Mouse (Mus musculus) testis, postnatal 14 days (tissue): ENCODE results near the gene Mia.

Experiments used
- DNase-seq: peaks from one replicate; pipeline ENCODE4 v3.0.0; 2021; ENCODE audit warnings: low spot score

Gene Mia

DNA sequence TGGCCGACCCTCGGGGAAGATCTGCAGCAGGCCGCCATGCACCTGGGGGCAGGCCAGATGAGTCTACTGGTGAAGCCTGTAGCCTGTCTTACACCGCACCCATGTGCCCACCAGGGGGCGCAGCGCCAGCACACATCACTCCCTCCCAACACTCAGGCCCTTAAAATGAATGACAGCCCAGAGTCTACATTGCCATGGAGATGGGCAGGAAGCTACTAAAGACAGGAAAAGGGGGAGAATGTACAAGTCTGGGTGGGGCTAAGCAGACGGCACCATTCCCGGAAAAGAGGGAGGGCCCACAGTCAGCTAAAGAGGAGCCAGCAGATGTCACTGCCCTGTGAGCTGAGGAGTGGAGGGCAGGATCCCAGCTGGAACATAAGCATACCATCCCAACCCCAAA lies 21.1 kb downstream of the Mia start:
- DNase-seq = peak; percentile 68

DNA sequence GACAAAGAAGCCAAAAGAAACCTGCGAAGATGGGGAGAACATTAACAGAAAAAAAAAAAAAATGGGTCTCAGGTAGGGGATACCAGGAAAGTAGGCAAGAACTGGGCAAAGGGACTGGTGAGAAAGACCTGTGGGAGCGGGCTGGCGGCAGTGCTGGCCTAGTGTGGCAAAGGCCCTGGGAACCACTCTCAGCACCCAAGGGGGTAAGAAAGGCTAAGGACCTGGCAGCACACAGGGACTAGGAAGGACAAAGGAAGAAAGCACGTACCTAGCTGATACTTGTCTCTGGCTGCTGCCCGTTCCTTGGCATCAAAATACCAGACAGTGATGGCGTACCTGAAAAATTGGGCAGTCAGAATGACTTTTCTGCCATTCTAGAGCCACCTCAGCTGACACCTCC lies 21.7 kb downstream of the Mia start:
- DNase-seq = no peak

DNA sequence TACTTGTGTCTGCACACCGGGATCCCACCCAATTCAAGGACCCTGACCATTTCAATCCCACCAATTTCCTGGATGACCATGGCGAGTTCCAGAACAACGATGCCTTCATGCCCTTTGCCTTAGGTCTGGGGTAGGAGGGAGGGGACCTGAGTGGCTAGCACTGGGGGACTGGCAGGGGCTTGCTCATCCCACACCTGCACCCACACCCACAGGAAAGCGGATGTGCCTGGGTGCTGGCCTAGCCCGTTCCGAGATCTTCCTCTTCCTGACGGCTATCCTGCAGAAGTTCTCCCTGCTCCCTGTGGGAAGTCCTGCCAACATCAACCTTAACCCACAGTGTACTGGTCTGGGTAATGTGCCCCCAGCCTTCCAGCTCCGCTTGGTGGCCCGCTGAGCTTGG lies 22.8 kb downstream of the Mia start:
- no peak for DNase-seq

DNA sequence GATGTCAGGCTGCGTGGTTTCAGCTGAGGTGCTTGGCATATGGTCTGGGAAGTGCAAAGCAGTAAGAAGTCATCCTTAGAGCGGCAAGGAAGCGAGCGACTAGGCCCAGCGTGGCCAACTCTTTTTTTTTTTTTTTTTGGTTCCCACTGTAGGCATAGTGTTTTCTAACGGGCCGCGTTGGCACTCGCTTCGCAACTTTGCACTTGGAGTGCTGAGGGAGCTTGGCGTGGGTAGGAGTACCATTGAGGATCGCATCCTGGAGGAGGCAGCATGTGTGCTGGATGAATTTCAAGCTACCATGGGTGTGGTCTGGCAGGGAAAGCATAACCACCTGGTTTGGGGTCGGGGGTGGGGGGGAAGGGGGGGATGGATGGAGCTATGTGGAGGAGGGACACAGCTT lies 25.0 kb downstream of the Mia start:
- DNase-seq = no peak

DNA sequence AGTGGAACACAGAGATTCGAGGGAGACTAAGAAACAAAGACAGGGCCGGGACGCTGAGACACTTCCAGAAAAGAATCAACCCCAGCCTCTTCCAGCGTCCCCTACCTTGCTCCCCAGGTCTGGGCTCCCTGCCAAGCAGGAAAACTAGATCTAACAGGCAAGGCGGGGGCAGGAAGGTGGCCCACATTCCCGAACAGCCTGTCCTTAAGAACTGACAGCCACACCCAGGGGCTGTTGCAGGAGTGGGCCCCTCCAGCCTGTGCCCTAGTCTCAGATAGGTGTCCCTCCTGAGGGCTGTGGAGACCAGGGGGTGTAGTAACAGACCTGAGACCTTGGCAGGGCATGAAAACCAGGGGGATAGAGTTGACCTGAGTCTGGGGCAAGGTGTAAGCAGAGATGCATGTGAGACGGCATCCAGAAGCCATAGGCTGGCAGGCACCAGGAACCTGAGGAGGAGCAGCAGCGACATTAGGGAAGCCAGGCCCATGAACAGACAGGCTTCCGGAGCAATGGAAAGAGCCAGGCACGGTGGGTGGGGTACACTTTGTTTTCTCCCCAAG lies 27.7 kb downstream of the Mia start, which contains the start of gene Cyp2t4:
Gene Cyp2t4 (plus strand): TSS at position 510 of the 560 bp plus-strand sequence.
- DNase-seq = no peak

DNA sequence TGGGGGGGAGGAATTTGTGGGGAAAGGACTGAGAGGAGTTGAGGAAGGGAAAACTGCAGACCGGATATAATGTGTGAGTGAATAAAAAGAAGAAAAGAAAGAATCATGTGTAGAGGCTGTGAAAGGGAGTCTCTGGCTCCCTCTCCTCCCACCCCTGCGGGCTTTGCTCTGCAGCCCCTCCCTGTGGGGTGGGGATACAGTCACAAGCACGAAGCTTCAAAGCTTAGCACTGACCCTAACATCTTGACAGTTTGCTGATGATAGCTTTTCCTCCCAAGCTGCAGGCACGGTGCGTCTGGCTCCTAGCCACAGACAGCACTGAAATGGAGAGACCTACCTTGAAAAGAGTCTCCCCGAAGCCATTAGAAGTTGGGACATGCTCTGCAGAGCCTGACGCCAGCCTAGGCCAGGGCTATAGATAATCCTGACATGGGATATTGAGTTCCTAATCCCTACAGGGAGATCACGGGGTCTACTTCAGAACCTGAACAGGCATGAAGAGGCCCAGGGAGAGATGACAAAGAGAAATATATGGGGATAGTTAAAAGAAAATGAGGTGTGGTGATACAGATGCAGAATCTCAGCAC lies 44.5 kb downstream of the Mia start:
- no peak for DNase-seq

DNA sequence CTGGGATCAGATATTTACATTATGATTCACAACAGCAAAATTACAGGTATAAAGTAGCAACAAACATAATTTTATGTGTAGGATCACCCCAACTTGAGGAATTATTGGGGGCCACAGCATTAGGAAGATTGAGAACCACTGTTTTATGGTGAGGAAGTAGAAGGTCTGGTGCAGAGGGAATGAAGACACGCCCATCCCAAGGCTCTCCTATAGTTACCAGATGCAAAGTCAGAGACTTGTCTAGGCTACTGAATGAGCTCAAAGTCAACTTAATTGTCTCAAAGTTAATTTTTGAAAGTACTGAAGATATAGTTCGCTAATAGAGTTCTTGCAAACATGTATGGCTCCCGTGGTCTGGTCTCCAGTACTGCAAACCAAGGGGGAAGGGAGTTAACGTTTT lies 47.2 kb downstream of the Mia start:
- DNase-seq = no peak

DNA sequence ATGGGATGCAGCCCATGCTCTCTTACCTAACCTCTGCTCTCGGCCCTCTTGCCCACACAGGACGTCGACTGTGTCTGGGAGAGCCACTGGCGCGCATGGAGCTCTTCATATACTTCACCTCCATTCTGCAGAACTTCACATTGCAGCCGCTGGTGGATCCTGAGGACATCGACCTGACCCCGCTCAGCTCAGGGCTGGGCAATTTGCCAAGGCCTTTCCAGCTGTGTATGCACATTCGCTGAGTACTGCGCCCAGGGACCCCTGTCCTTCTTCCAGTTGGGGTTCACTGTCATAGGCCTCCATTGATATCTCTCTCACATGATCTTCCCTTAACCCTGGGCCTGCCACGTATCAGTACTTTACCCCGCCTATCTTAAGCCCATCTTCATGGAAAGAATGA lies 47.8 kb downstream of the Mia start:
- DNase-seq = peak; percentile 34

DNA sequence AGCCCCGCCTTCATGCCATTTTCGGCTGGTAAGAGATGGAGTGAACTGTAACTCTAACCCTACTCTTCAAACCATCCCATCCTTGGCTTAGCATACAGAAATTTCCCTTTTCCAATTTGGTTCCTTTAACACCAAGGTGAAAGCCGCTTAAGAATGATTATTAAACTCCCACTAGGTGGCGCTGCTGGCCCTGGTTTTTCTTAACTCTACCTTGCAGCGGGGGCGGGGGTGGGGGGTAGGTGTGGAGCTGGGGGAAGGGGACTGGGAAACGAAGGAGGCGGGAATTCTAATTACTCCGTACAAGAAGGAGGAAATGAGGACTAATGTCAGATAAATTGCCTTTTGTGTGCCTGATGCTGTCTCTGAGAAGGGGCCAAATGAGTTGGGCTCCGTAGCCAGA lies 48.4 kb downstream of the Mia start:
- DNase-seq = peak; percentile 60

DNA sequence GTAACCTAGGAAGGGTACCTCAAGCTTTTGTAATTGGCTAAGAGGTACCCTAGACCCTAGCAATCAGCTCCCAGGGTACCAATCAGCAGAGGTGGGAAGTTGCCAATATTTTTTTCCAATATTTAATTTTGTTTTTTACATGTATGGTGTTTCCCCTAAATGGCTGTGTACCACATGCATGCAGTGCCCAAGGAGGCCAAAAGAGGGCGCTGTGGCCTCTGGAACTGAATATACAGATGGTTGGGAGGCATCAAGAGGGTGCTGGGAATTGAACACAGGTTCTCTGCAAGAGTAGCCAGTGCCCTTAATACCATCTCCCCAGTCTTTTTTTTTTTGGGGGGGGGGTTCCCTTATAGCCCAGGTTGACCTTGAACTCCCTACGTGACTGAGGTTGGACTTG lies 49.6 kb downstream of the Mia start:
- DNase-seq = peak; percentile 47

DNA sequence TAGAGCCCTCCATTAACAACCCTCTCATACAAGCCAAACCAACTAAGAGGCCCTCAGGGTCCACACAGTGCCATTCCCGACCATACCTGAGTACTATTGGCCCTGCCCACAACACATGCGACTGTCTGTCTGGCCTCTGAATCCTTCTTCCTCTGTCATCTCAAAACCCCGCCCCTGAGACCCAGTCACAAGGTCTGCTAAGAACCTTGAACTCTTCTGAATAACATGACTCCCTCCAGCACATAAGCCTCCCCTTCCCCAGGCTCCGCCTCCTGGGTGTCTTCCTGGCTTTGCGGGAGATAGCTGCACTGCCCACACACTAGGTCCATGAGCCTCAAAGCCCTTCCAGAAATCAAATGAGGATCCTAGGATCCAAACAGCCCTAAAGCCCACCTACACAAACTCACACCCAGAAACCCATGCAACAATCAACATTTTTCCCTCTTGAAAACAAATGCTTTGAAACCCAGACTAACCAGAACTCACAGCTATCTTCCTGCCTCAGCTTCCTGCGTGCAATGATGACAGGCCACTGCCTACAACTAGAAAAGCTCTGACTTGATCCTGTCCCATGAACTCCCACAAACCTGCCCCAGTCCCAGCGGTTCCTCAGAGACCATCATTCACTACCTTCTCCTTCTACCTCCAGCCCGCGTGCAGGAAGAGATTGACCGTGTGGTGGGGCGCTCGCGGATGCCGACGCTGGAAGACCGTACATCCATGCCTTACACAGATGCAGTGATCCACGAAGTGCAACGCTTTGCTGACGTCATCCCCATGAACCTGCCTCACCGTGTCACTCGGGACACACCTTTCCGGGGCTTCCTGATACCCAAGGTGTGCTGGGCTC lies 50.2 kb downstream of the Mia start:
- no peak for DNase-seq

DNA sequence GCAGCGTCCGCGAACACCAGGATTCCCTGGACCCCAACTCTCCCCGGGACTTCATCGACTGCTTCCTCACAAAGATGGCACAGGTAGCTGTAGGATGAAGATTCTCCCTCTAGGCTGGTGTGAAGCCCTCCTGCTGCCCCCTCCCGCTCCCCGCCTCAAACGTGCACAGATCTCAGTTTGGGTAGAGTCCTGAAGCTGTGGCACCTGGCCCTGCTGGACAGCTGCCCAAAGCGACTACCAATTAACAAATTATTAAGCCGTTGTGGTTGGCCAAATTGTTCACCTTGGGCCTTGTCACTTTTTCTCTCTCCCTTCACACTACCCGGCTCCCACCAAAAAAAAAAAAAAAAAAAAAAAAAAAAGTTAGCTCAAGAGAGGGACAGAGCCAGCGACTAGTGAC lies 51.1 kb downstream of the Mia start:
- no peak for DNase-seq
